Mouse (Mus musculus) heart, postnatal 0 days (tissue): Measurements from ENCODE around the gene Gm49486. TPM values are rescaled to one million over a fixed set of nuclear protein-coding genes. Genes with fewer than 3 reads are reported as not detected.

Experiments used
- ATAC-seq: fragments of 200-750 bp; cut with Nextera tagmentation; 2 replicates; pipeline ENCODE4 v1.8.0; 2017; ENCODE audit warnings: low read depth, moderate number of reproducible peaks, moderate library complexity; ENCODE audit not compliant: insufficient read depth
- DNase-seq: peaks from one replicate; pipeline ENCODE4 v3.0.0-alpha.2; 2016; ENCODE audit warnings: low spot score
- H3K27ac ChIP-seq: fragments of 300-500 bp; sonication (generic); 2 replicates; pipeline ENCODE4 v1.5.1; 2014; ENCODE audit warnings: low read depth, mild to moderate bottlenecking
- H3K27me3 ChIP-seq: fragments of 300-500 bp; sonication (generic); 2 replicates; pipeline ENCODE4 v1.6.1; 2014; ENCODE audit warnings: low read length, mixed read lengths; ENCODE audit not compliant: control insufficient read depth, insufficient read depth
- H3K36me3 ChIP-seq: fragments of 300-500 bp; sonication (generic); replicated peaks from 2 replicates; pipeline ENCODE4 v1.6.1; 2014; ENCODE audit warnings: low read length, mixed read lengths; ENCODE audit not compliant: control insufficient read depth, insufficient read depth
- H3K4me1 ChIP-seq: fragments of 300-500 bp; sonication (generic); 2 replicates; pipeline ENCODE4 v1.6.1; 2014; ENCODE audit warnings: antibody characterized with exemption; ENCODE audit not compliant: control insufficient read depth, insufficient read depth
- H3K4me2 ChIP-seq: fragments of 300-500 bp; sonication (generic); 2 replicates; pipeline ENCODE4 v1.6.1; 2014; ENCODE audit warnings: low read depth, mild to moderate bottlenecking, low read length, moderate library complexity
- H3K4me3 ChIP-seq: fragments of 300-500 bp; sonication (generic); 2 replicates; pipeline ENCODE4 v1.5.1; 2014; ENCODE audit warnings: low read depth, low read length
- H3K9ac ChIP-seq: fragments of 300-500 bp; sonication (generic); replicated peaks from 2 replicates; pipeline ENCODE4 v1.6.1; 2014; ENCODE audit warnings: low read depth, low read length, mixed read lengths
- H3K9me3 ChIP-seq: fragments of 300-500 bp; sonication (generic); replicated peaks from 2 replicates; pipeline ENCODE4 v1.6.1; 2016; ENCODE audit warnings: low read length; ENCODE audit not compliant: control insufficient read depth
- CTCF ChIP-seq: IDR thresholded peaks from 2 replicates; pipeline ENCODE4 v1.5.1; 2016; ENCODE audit warnings: antibody characterized with exemption, control low read depth, low read depth
- EP300 ChIP-seq: IDR thresholded peaks from 2 replicates; pipeline ENCODE4 v1.6.1; 2016; ENCODE audit warnings: antibody characterized with exemption, low read depth
- WGBS: fragments of 180-500 bp; shearing (Covaris S2); extraction: QIAGEN DNeasy Blood & Tissue Kit; methylation state at CpG from one replicate; pipeline ENCODE4 v1.1.7; 2014; 5-methylcytosine and 5-hydroxymethylcytosine counted together
- polyA plus RNA-seq: library from polyadenylated mRNA; unstranded; fragments of >200 nt; fragmentation: Nextera tagmentation; extraction: Ambion mirVana; gene quantifications from 2 replicates; pipeline ENCODE4 v1.2.1, GENCODE M21; 2015
- total RNA-seq: library from RNA; depleted of rRNA; stranded (reverse); fragments of >200 nt; gene quantifications from 2 replicates; pipeline ENCODE4 v1.2.3, GENCODE M21; 2014; ENCODE audit warnings: low replicate concordance

Gene Gm49486
- total and polyA plus RNA-seq, 2 experiments from 2014 or later: 0.74 to 0.80 TPM

DNA sequence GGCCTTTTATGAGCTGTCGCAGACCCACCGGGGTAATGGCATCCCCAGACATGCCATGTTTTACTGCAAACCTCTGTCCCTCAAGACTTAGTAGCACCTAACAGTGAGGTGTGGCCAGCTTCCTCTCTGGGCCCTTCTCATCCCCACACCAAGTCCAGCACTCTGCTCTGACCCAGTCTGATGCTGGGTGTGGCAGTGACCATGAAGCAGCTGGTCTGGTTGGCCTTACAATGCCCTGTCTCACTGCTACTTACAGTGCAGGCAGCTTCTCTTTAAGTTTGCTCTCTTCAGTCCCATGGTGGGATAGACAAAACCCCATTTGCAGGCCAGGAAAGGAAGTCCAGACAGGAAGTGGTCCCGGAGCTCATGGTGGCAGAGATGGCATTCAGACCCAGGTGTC lies 16.1 kb downstream of the Gm49486 start:
- H3K9ac ChIP-seq: no peak overlapping the region
- no peak for DNase-seq
- H3K9me3 ChIP-seq: no peaks in the 10 kb centered on the region
- no peaks in the 10 kb centered on the region for H3K27me3 ChIP-seq
- WGBS: 74% methylated on average over 3 of the region's 3 CpGs
- no peak for ATAC-seq
- peaks cover 19% of the 10 kb centered on the region for H3K4me1 ChIP-seq
- H3K4me3 ChIP-seq: no peak overlapping the region
- H3K36me3 ChIP-seq: peaks cover 48% of the 10 kb centered on the region
- H3K27ac ChIP-seq: peak overlapping the region; percentile 88
- H3K4me2 ChIP-seq: no peak overlapping the region
- TF ChIP-seq CTCF (no peak), EP300 (no peak)

DNA sequence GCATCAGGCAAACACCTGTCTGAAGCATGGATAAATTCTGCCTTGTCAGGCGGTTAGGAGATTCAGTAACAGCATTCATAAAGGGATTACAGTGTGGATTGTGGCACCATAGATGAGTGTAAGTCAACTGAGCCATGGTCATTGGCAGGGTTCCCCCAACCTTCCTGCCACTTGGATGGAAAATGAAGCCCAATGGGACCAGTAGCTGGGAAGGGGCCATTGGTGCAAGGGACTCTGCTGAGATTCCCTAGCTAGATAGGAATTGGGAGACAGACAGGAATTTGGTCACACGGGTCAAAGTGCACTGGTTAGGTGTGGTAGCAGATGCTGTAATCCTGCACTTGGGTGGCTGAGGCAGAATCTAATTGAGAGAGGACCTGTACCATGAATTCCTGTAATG lies 21.0 kb downstream of the Gm49486 start:
- Histone ChIP-seq H3K9me3 (no peaks in the 10 kb centered on the region), H3K4me3 (no peak overlapping the region), H3K27me3 (peaks cover 17% of the 10 kb centered on the region), H3K9ac (no peak overlapping the region), H3K36me3 (peaks cover 34% of the 10 kb centered on the region), H3K27ac (no peak overlapping the region), H3K4me2 (no peak overlapping the region), H3K4me1 (peaks cover 16% of the 10 kb centered on the region)
- no peak for ATAC-seq
- TF ChIP-seq EP300 (no peak), CTCF (no peak)
- WGBS: 83% methylated on average over 2 of the region's 2 CpGs
- no peak for DNase-seq

DNA sequence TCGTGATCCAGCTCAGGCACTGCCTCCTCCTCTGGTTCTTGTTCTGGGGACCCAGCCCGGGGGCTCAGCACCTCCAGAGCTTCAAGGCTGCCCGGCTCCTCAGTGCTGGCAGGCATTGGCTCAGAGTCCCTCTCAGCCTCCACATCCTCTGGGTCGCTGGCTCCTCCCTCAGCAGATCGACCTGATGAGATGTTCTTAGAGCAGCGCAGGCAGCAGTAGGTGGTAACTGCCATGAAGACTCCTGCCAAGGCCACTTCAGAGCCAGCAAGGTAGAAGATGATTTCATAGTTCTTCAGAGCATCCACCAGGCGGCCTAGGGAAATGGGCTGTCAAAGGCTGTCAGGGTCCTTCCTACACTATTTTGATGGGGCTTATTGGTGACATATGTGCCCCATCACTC lies 22.0 kb downstream of the Gm49486 start:
- WGBS: 62% methylated on average over 7 of the region's 7 CpGs

DNA sequence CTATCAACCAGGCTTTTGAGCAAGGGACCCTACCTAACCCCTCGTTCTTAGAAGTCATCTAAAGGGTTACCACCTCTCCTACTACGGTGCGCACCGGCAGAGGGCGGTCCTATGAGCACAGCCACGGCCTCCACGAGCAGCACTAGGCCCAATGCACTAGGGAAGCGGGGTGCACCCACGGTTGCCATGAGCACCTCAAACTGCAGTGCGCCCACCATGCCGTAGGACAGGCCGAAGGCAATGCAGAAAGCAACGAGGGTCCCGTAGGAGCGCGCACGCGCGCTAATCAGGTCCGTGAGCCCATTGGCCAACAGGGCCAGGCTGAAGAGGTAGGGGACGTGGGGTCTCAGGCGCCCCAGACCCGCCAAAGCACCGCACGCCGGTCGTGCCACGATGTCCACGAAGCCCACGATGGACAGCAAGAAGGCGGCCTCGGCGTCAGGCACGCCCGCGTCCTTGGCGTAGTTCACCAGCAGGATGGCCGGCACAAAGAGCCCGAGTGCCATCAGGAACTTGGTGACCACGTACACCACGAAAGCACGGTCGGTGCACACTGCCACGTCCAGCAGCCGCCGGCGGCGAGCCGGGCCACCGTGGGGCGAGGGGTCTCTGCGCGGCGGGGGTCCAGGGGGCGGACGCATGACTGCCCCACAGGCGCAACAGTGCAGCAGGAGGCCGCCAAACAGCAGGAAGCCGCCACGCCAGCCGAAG lies 22.7 kb downstream of the Gm49486 start:
- 1% methylated on average over 56 of the region's 61 CpGs for WGBS
- Histone ChIP-seq H3K27me3 (peaks cover 17% of the 10 kb centered on the region), H3K27ac (no peak overlapping the region), H3K4me1 (peaks cover 14% of the 10 kb centered on the region), H3K4me3 (peak overlapping the region; percentile 35), H3K36me3 (peaks cover 17% of the 10 kb centered on the region), H3K9me3 (no peaks in the 10 kb centered on the region), H3K9ac (peak overlapping the region; percentile 64), H3K4me2 (peak overlapping the region; percentile 66)
- ATAC-seq: peak; percentile 47
- DNase-seq: no peak
- TF ChIP-seq CTCF (peak; percentile 34; the same call in 1 of the 2 replicates), EP300 (no peak)

More for the DNA sequence above, 22.0 kb downstream of the Gm49486 start:
- DNase-seq (no peak), ATAC-seq (no peak)
- TF ChIP-seq CTCF: no peak
- no peak for TF ChIP-seq EP300
- peaks cover 14% of the 10 kb centered on the region for H3K4me1 ChIP-seq
- peaks cover 17% of the 10 kb centered on the region for H3K27me3 ChIP-seq
- H3K9ac ChIP-seq: no peak overlapping the region
- H3K4me3 ChIP-seq: no peak overlapping the region
- no peak overlapping the region for H3K27ac ChIP-seq
- H3K36me3 ChIP-seq: peaks cover 24% of the 10 kb centered on the region
- H3K9me3 ChIP-seq: no peaks in the 10 kb centered on the region
- H3K4me2 ChIP-seq: no peak overlapping the region

DNA sequence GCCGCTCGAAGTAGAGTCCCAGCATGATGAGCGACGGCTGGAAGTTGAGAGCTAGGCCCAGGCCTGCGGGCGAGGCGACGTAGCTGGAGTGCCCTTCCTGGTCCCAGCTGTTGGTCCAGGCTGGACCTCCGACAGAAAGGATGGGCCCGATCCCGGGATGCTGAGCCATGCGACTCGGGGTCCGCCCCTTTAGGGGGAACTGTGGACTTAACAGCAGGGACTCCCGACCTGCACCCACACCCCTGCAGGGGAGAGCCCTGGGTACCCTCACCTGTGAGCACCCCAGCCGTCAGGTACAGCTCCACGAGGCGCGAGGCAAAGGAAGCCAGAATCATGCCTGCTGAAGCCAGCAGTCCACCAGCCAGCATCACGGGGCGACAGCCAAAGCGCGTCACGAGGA lies 23.4 kb downstream of the Gm49486 start:
- Histone ChIP-seq H3K4me2 (peak overlapping the region; percentile 66), H3K27ac (no peak overlapping the region), H3K9me3 (no peaks in the 10 kb centered on the region), H3K27me3 (peaks cover 17% of the 10 kb centered on the region), H3K4me3 (peak overlapping the region; percentile 35), H3K36me3 (peaks cover 13% of the 10 kb centered on the region; the same call in 1 of the 2 replicates), H3K4me1 (peaks cover 14% of the 10 kb centered on the region), H3K9ac (peak overlapping the region; percentile 64)
- peak; percentile 5; the same call in 1 of the 2 replicates for ATAC-seq
- DNase-seq: no peak
- TF ChIP-seq CTCF (no peak), EP300 (no peak)
- WGBS: 34% methylated on average over 23 of the region's 24 CpGs

DNA sequence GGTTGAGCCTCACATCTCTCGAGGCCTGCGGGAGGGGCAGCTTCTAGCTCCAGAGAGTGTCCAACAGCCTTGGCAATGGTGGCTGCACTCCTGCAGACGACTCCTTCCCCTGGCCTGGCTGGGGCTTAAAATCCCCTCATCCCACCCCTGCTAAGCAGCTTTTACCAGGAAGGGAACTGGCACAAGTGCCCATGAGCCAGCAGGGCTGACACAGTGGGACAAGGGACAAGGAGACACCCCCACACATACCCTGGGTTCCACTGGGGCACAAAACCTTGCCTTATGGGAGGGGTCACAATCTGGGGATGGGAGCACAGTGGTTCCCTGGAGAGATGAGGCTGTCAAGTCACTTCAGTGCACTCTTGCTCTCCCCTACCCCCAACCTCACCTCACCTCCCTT lies 25.5 kb downstream of the Gm49486 start, which contains the start of gene Slc16a8:
TSS of gene Slc16a8 (minus strand) at position 101 of the 400 bp plus-strand sequence.
- no peak within 1 kb of the TSS for H3K9ac ChIP-seq
- no peak within 1 kb of the TSS for H3K4me3 ChIP-seq
- no peaks in the 10 kb centered on the region for H3K36me3 ChIP-seq
- no peak for TF ChIP-seq CTCF
- TF ChIP-seq EP300: no peak
- peaks cover 14% of the 10 kb centered on the region for H3K4me1 ChIP-seq
- H3K4me2 ChIP-seq: no peak within 1 kb of the TSS
- H3K9me3 ChIP-seq: no peaks in the 10 kb centered on the region
- 41% methylated on average over 3 of the region's 3 CpGs for whole genome bisulfite sequencing
- peaks cover 20% of the 10 kb centered on the region for H3K27me3 ChIP-seq
- DNase-seq (no peak), ATAC-seq (no peak)
- no peak within 1 kb of the TSS for H3K27ac ChIP-seq
